Mouse (Mus musculus) hindbrain, postnatal 0 days (tissue): ENCODE results near the gene Mecom. TPM values are rescaled to one million over a fixed set of nuclear protein-coding genes. Genes with fewer than 3 reads are reported as not detected.

Experiments
- ATAC-seq: fragments of 200-750 bp; cut with Nextera tagmentation; 2 replicates; pipeline ENCODE4 v1.8.0; 2017; ENCODE audit warnings: mild to moderate bottlenecking, moderate TSS enrichment, moderate library complexity
- DNase-seq: peaks from one replicate; pipeline ENCODE4 v3.0.0-alpha.2; 2015; ENCODE audit warnings: low spot score
- H3K27ac ChIP-seq: fragments of 300-500 bp; sonication (generic); 2 replicates; pipeline ENCODE4 v1.5.1; 2014; ENCODE audit warnings: mild to moderate bottlenecking
- H3K27me3 ChIP-seq: fragments of 300-500 bp; sonication (generic); 2 replicates; pipeline ENCODE4 v1.6.1; 2014; ENCODE audit warnings: low read length, mixed read lengths; ENCODE audit not compliant: insufficient read depth
- H3K36me3 ChIP-seq: fragments of 300-500 bp; sonication (generic); 2 replicates; pipeline ENCODE4 v1.6.1; 2014; ENCODE audit warnings: low read length, mixed read lengths; ENCODE audit not compliant: insufficient read depth
- H3K4me1 ChIP-seq: fragments of 300-500 bp; sonication (generic); 2 replicates; pipeline ENCODE4 v1.6.1; 2014; ENCODE audit warnings: antibody characterized with exemption, low read length, mixed read lengths; ENCODE audit not compliant: insufficient read depth
- H3K4me2 ChIP-seq: fragments of 300-500 bp; sonication (generic); 2 replicates; pipeline ENCODE4 v1.6.1; 2014; ENCODE audit warnings: low read depth, mild to moderate bottlenecking, low read length, moderate library complexity, mixed read lengths
- H3K4me3 ChIP-seq: fragments of 300-500 bp; sonication (generic); 2 replicates; pipeline ENCODE4 v1.5.1; 2014; ENCODE audit warnings: low read length
- H3K9ac ChIP-seq: fragments of 300-500 bp; sonication (generic); replicated peaks from 2 replicates; pipeline ENCODE4 v1.6.1; 2014; ENCODE audit warnings: mild to moderate bottlenecking, low read length, moderate library complexity, mixed read lengths
- H3K9me3 ChIP-seq: fragments of 300-500 bp; sonication (generic); 2 replicates; pipeline ENCODE4 v1.6.1; 2016; ENCODE audit warnings: low read length, mixed read lengths
- CTCF ChIP-seq: IDR thresholded peaks from 2 replicates; pipeline ENCODE4 v1.5.1; 2016; ENCODE audit warnings: antibody characterized with exemption, control low read depth, low read depth
- WGBS: fragments of 180-500 bp; shearing (Covaris S2); extraction: QIAGEN DNeasy Blood & Tissue Kit; methylation state at CpG from one replicate; pipeline ENCODE4 v1.1.7; 2014; 5-methylcytosine and 5-hydroxymethylcytosine counted together
- polyA plus RNA-seq: library from polyadenylated mRNA; unstranded; fragments of >200 nt; fragmentation: Nextera tagmentation; extraction: Ambion mirVana; gene quantifications from 2 replicates; pipeline ENCODE4 v1.2.1, GENCODE M21; 2015
- total RNA-seq: library from RNA; depleted of rRNA; stranded (reverse); fragments of >200 nt; gene quantifications from 2 replicates; pipeline ENCODE4 v1.2.3, GENCODE M21; 2014; rRNA removed

Mecom gene
- total and polyA plus RNA-seq, 2 experiments from 2014 or later, result 4.5 to 8.3 TPM

DNA sequence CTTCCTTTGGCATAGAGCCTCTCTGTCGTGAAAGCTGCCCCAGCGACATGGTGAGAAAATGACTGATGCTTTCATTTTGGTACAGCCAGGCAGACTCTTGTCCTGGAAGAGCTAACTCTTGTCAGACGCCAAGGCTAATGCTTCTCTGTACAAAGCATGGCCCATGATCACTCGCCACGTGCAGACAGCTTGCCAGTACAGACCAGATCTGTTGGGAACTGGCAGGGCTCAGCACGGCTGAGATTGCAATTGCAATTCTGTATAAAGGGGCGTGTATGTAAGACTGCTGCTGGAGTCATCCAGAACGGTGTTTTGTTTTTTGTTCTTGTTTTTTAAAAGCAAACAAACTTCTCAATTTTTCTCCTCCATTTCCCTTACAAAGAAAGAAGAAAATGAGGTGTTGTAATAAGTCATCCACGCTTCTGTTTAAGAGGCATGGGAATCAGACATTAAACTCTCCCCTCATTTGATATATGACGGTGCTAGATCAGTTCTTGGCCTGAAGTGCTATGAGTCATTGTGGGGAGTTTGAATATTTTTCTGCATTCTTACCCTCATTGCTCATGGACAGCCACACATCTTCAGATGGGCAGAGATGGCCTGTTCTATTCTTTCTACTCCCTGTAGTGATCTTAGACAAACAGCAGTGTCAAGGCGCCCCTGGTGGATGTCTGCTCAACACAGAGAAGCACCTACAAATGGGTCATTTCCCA lies 644.1 kb downstream of the Mecom start:
- Histone ChIP-seq H3K4me2 (no peak overlapping the region), H3K27me3 (no peaks in the 10 kb centered on the region), H3K4me1 (no peaks in the 10 kb centered on the region), H3K9ac (no peak overlapping the region), H3K9me3 (no peaks in the 10 kb centered on the region), H3K4me3 (no peak overlapping the region), H3K36me3 (no peaks in the 10 kb centered on the region), H3K27ac (no peak overlapping the region)
- 60% methylated on average over 11 of the region's 11 CpGs for WGBS
- ATAC-seq (peak; percentile 81), DNase-seq (peak; percentile 25)
- TF ChIP-seq CTCF, result no peak

Other genes starting within 250 kb of the Mecom start
- 0.18 and 0.42 TPM in 2 replicates for gene Actrt3, start 51.9 kb upstream of the Mecom start, total RNA-seq
- gene Actrt3, start 51.9 kb upstream of the Mecom start, polyA plus RNA-seq, result 0.56 and 0.89 TPM in 2 replicates
- 16.6 and 18.5 TPM in 2 replicates for gene Mynn, start 54.1 kb upstream of the Mecom start, total RNA-seq
- 18.5 and 19.4 TPM in 2 replicates for gene Mynn, start 54.1 kb upstream of the Mecom start, polyA plus RNA-seq
- gene Lrriq4, start 96.5 kb upstream of the Mecom start, total RNA-seq, result 0.37 TPM in 1 of 2 replicates, not detected in the other
- not detected in 2 replicates for gene Lrriq4, start 96.5 kb upstream of the Mecom start, polyA plus RNA-seq
- gene Lrrc34, start 99.9 kb upstream of the Mecom start, total RNA-seq, result 1.2 and 1.5 TPM in 2 replicates
- gene Lrrc34, start 99.9 kb upstream of the Mecom start, polyA plus RNA-seq, result 1.4 and 1.7 TPM in 2 replicates
- gene Lrrc31, start 151.8 kb upstream of the Mecom start, total RNA-seq, result not detected in 2 replicates
- gene Lrrc31, start 151.8 kb upstream of the Mecom start, polyA plus RNA-seq, result not detected in 2 replicates
- gene Samd7, start 198.3 kb upstream of the Mecom start, total RNA-seq, result 0.32 and 0.37 TPM in 2 replicates
- gene Samd7, start 198.3 kb upstream of the Mecom start, polyA plus RNA-seq, result 0.10 TPM in 1 of 2 replicates, not detected in the other
- gene Sec62, start 244.9 kb upstream of the Mecom start, total RNA-seq, result 40.1 and 52.0 TPM in 2 replicates
- 120 and 129 TPM in 2 replicates for gene Sec62, start 244.9 kb upstream of the Mecom start, polyA plus RNA-seq